Mouse (Mus musculus) layer of hippocampus, postnatal 25 days (tissue): ENCODE data around the gene Rdm1. TPM values are rescaled to one million over a fixed set of nuclear protein-coding genes. Genes with fewer than 3 reads are reported as not detected.
"Not testable (repeated sequence)": the region's sequence is repeated elsewhere in the genome, so short reads cannot be mapped to it uniquely, and the experiment has no call there.

Source experiments
- DNase-seq, 2 experiments: peaks; one replicate each; pipeline ENCODE4 v3.0.0; 2022; ENCODE audit warnings: mixed read lengths in 2 of 2, low spot score in 1 of 2; ENCODE audit errors: extremely low spot score in 1 of 2
- total RNA-seq, 2 experiments: library from RNA; stranded (reverse); gene quantifications; 2 replicates each; pipeline ENCODE4 v1.2.3; 2021

Gene Rdm1
- total RNA-seq, result 1 to 10 TPM; 8.1 to 8.2 TPM

- peak; percentile 49 to 66 for DNase-seq
Measured at GRCm38 (mm10) chr11:101626995-101627856, at the start of gene Rdm1. Rdm1 (plus strand) TSS chr11:101627195.

- DNase-seq, result no peak
Measured at GRCm38 (mm10) chr11:101581081-101581764, 45.8 kb upstream of the Rdm1 start.

GRCm38 (mm10) chr11:101582054-101583035 is 44.6 kb upstream of the Rdm1 start, which contains the start of gene Tmem106a:
Tmem106a (plus strand) TSS chr11:101582242.
- DNase-seq, result no peak

GRCm38 (mm10) chr11:101583205-101583604 is 43.8 kb upstream of the Rdm1 start:
- no peak for DNase-seq

GRCm38 (mm10) chr11:101585031-101585430 is 42.0 kb upstream of the Rdm1 start:
- DNase-seq, result not testable (repeated sequence)

- DNase-seq, result no peak
Measured at GRCm38 (mm10) chr11:101585805-101586204, 41.2 kb upstream of the Rdm1 start.

- no peak for DNase-seq
Measured at GRCm38 (mm10) chr11:101587676-101588075, 39.3 kb upstream of the Rdm1 start.

GRCm38 (mm10) chr11:101588868-101589267 is 38.1 kb upstream of the Rdm1 start:
- DNase-seq, result no peak

- peak in 1 of 2 experiments; percentile 59 for DNase-seq
Measured at GRCm38 (mm10) chr11:101589444-101589843, 37.6 kb upstream of the Rdm1 start.

GRCm38 (mm10) chr11:101589989-101590624 is 36.9 kb upstream of the Rdm1 start:
- no peak for DNase-seq

GRCm38 (mm10) chr11:101599156-101599555 is 27.8 kb upstream of the Rdm1 start, which contains the start of gene Gm11634:
Gm11634 (minus strand) TSS chr11:101599256.
- no peak for DNase-seq

GRCm38 (mm10) chr11:101602491-101602890 is 24.5 kb upstream of the Rdm1 start:
- peak in 1 of 2 experiments; percentile 23 for DNase-seq

GRCm38 (mm10) chr11:101604116-101604515 is 22.9 kb upstream of the Rdm1 start:
- no peak for DNase-seq

GRCm38 (mm10) chr11:101604531-101605453 is 22.2 kb upstream of the Rdm1 start:
- DNase-seq, result peak in 1 of 2 experiments; percentile 39

GRCm38 (mm10) chr11:101607134-101607533 is 19.9 kb upstream of the Rdm1 start:
- DNase-seq, result not testable (repeated sequence)

- DNase-seq, result no peak
Measured at GRCm38 (mm10) chr11:101610445-101610844, 16.6 kb upstream of the Rdm1 start.

- DNase-seq, result no peak
Measured at GRCm38 (mm10) chr11:101613596-101613995, 13.4 kb upstream of the Rdm1 start.

- DNase-seq, result no peak
Measured at GRCm38 (mm10) chr11:101614116-101614515, 12.9 kb upstream of the Rdm1 start.

- no peak for DNase-seq
Measured at GRCm38 (mm10) chr11:101615380-101615779, 11.6 kb upstream of the Rdm1 start.
